Mouse (Mus musculus) forebrain, embryonic 11.5 days (tissue): ENCODE measurements around the gene Arhgap31. TPM values are rescaled to one million over a fixed set of nuclear protein-coding genes. Genes with fewer than 3 reads are reported as not detected.

Experiments
- ATAC-seq: fragments of 200-750 bp; cut with Nextera tagmentation; replicated peaks from 2 replicates; pipeline ENCODE4 v1.8.0; 2017; ENCODE audit warnings: moderate TSS enrichment; ENCODE audit not compliant: low FRiP score
- DNase-seq: peaks from one replicate; pipeline ENCODE4 v3.0.0-alpha.2; 2017; ENCODE audit warnings: low spot score
- H3K27ac ChIP-seq: fragments of 300-500 bp; sonication (generic); 2 replicates; pipeline ENCODE4 v1.5.1; 2014; ENCODE audit warnings: low read depth, low read length
- H3K27me3 ChIP-seq: fragments of 300-500 bp; sonication (generic); 2 replicates; pipeline ENCODE4 v1.6.1; 2014; ENCODE audit warnings: mild to moderate bottlenecking, low read length, mixed read lengths; ENCODE audit not compliant: control insufficient read depth, insufficient read depth
- H3K36me3 ChIP-seq: fragments of 300-500 bp; sonication (generic); 2 replicates; pipeline ENCODE4 v1.6.1; 2014; ENCODE audit warnings: mild to moderate bottlenecking, low read length, moderate library complexity, mixed read lengths; ENCODE audit not compliant: control insufficient read depth, insufficient read depth
- H3K4me1 ChIP-seq: fragments of 300-500 bp; sonication (generic); replicated peaks from 2 replicates; pipeline ENCODE4 v1.6.1; 2014; ENCODE audit warnings: low read length, mixed read lengths; ENCODE audit not compliant: control insufficient read depth, insufficient read depth
- H3K4me2 ChIP-seq: fragments of 300-500 bp; sonication (generic); 2 replicates; pipeline ENCODE4 v1.6.1; 2014; ENCODE audit warnings: low read depth, mild to moderate bottlenecking, low read length, moderate library complexity, mixed read lengths; ENCODE audit not compliant: severe bottlenecking
- H3K4me3 ChIP-seq: fragments of 300-500 bp; sonication (generic); 2 replicates; pipeline ENCODE4 v1.5.1; 2014; ENCODE audit warnings: low read depth, low read length
- H3K9ac ChIP-seq: fragments of 300-500 bp; sonication (generic); 2 replicates; pipeline ENCODE4 v1.6.1; 2014; ENCODE audit warnings: low read length
- H3K9me3 ChIP-seq: fragments of 300-500 bp; sonication (generic); 2 replicates; pipeline ENCODE4 v1.6.1; 2016; ENCODE audit warnings: low read length, mixed read lengths; ENCODE audit not compliant: control insufficient read depth
- WGBS: fragments of 180-500 bp; shearing (Covaris S2); extraction: QIAGEN DNeasy Blood & Tissue Kit; methylation state at CpG from one replicate; pipeline ENCODE4 v1.1.7; 2014; 5-methylcytosine and 5-hydroxymethylcytosine counted together
- polyA plus RNA-seq: library from polyadenylated mRNA; unstranded; fragments of >200 nt; fragmentation: Nextera tagmentation; extraction: Ambion mirVana; gene quantifications from 2 replicates; pipeline ENCODE4 v1.2.1, GENCODE M21; 2014

Arhgap31 gene
- polyA plus RNA-seq, 1 experiment from 2014 or later, result 10.8 TPM

- no peaks in the 10 kb centered on the region for H3K27me3 ChIP-seq
- no peak for DNase-seq
- WGBS, result 94% methylated on average over 16 of the region's 16 CpGs
Observed at GRCm38 (mm10) chr16:38620696-38621450, 92.2 kb downstream of the Arhgap31 start.

DNA sequence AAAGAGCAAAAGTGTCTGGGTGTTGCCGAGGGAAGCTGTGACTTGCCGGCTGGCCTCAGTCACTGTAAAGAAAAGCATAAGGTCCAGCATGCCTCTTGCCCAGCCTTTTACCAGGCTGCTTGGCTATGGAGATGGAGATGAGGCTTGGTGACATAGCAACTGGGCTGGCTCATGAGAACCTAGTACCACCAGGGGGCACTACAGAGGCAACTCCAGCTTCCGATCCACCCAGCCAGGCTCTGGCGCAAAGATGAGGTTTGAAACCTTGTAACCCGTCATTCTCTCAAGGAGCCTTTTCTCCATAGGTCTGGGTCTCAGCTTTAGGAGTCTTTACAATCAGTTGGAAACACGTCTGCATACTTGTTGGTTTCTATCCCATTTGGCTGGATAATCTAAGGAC is 94.0 kb downstream of the Arhgap31 start:
- ATAC-seq, result no peak
- Histone ChIP-seq H3K4me1 (no peaks in the 10 kb centered on the region), H3K27me3 (no peaks in the 10 kb centered on the region), H3K4me3 (no peak overlapping the region), H3K9me3 (no peaks in the 10 kb centered on the region), H3K9ac (no peak overlapping the region), H3K36me3 (no peaks in the 10 kb centered on the region), H3K27ac (no peak overlapping the region), H3K4me2 (no peak overlapping the region)
- DNase-seq, result peak; percentile 84
- 19% methylated on average over 6 of the region's 6 CpGs for WGBS

More at GRCm38 (mm10) chr16:38620696-38621450, 92.2 kb downstream of the Arhgap31 start:
- H3K4me3 ChIP-seq, result no peak overlapping the region
- ATAC-seq, result no peak
- H3K27ac ChIP-seq, result no peak overlapping the region
- H3K4me2 ChIP-seq, result no peak overlapping the region
- H3K36me3 ChIP-seq, result no peaks in the 10 kb centered on the region
- H3K9ac ChIP-seq, result no peak overlapping the region
- no peaks in the 10 kb centered on the region for H3K4me1 ChIP-seq
- no peaks in the 10 kb centered on the region for H3K9me3 ChIP-seq

GRCm38 (mm10) chr16:38617977-38618376 is 95.1 kb downstream of the Arhgap31 start:
- Histone ChIP-seq H3K27ac (no peak overlapping the region), H3K27me3 (no peaks in the 10 kb centered on the region), H3K4me2 (no peak overlapping the region), H3K4me1 (no peaks in the 10 kb centered on the region), H3K9me3 (no peaks in the 10 kb centered on the region), H3K4me3 (no peak overlapping the region), H3K36me3 (no peaks in the 10 kb centered on the region), H3K9ac (no peak overlapping the region)
- DNase-seq (no peak), ATAC-seq (no peak)
- WGBS, result 93% methylated on average over 13 of the region's 13 CpGs

GRCm38 (mm10) chr16:38613646-38614045 is 99.4 kb downstream of the Arhgap31 start:
- Histone ChIP-seq H3K4me2 (no peak overlapping the region), H3K4me1 (no peaks in the 10 kb centered on the region)
- WGBS, result 87% methylated on average over 6 of the region's 6 CpGs

GRCm38 (mm10) chr16:38612646-38613045 is 100.4 kb downstream of the Arhgap31 start:
- no peaks in the 10 kb centered on the region for H3K9me3 ChIP-seq
- DNase-seq, result no peak
- no peak overlapping the region for H3K4me2 ChIP-seq
- H3K36me3 ChIP-seq, result no peaks in the 10 kb centered on the region
- no peak for ATAC-seq
- H3K27ac ChIP-seq, result no peak overlapping the region
- 74% methylated on average over 5 of the region's 5 CpGs for WGBS
- no peak overlapping the region for H3K4me3 ChIP-seq
- H3K4me1 ChIP-seq, result no peaks in the 10 kb centered on the region
- H3K27me3 ChIP-seq, result no peaks in the 10 kb centered on the region
- no peak overlapping the region for H3K9ac ChIP-seq

More at GRCm38 (mm10) chr16:38613646-38614045, 99.4 kb downstream of the Arhgap31 start:
- H3K36me3 ChIP-seq, result no peaks in the 10 kb centered on the region
- DNase-seq (no peak), ATAC-seq (no peak)
- no peaks in the 10 kb centered on the region for H3K27me3 ChIP-seq
- no peak overlapping the region for H3K27ac ChIP-seq
- H3K9ac ChIP-seq, result no peak overlapping the region
- no peaks in the 10 kb centered on the region for H3K9me3 ChIP-seq
- no peak overlapping the region for H3K4me3 ChIP-seq

- ATAC-seq (no peak), DNase-seq (no peak)
- Histone ChIP-seq H3K27me3 (no peaks in the 10 kb centered on the region), H3K4me2 (no peak overlapping the region), H3K36me3 (no peaks in the 10 kb centered on the region), H3K9me3 (no peaks in the 10 kb centered on the region), H3K9ac (no peak overlapping the region), H3K4me3 (no peak overlapping the region), H3K27ac (no peak overlapping the region), H3K4me1 (no peaks in the 10 kb centered on the region)
- 71% methylated on average over 18 of the region's 18 CpGs for WGBS
Observed at GRCm38 (mm10) chr16:38609092-38609491, 104.0 kb downstream of the Arhgap31 start.

DNA sequence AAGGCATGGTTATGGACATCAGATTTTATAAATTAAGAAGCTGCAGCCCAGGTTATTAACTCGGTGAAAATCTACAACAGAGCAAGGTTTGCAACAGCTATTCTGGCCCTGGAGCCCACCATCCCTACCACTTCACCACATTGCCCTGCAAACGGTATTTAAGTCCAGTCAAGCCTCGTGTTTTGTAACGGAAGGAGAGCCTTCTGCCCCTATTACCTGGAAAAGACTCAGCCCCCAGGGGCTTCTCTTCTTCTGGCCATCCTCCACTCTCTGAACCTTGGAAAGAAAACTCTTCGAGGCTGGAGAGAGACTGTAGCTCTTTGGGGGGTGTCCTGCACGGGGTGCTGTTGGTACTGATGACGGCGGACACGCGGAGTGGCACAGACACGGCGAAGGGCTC is 104.4 kb downstream of the Arhgap31 start:
- Histone ChIP-seq H3K9me3 (no peaks in the 10 kb centered on the region), H3K27ac (no peak overlapping the region), H3K36me3 (no peaks in the 10 kb centered on the region), H3K9ac (no peak overlapping the region), H3K4me3 (no peak overlapping the region), H3K4me2 (no peak overlapping the region), H3K4me1 (no peaks in the 10 kb centered on the region), H3K27me3 (no peaks in the 10 kb centered on the region)
- DNase-seq (no peak), ATAC-seq (no peak)
- WGBS, result 81% methylated on average over 12 of the region's 12 CpGs

DNA sequence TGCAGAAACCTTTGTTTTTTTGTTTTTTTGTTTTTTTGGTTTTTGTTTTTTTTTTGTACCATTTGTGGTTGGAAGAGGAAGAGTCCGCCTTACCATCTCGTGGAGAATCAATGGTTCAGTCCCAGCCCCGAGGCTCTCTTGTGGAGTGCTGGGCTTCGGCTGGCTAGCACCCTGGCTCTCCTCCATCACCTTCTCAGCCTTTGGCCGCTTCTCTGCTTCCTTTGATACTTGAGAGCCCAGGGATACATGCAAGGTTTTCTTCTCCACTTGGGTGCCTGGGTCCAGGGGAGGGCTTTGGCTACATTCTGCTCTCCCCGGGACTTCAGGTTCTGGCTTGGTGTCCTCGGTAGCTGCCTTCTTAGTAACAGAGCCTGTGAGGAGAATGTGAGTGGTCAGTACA is 106.6 kb downstream of the Arhgap31 start:
- Histone ChIP-seq H3K9ac (no peak overlapping the region), H3K4me2 (no peak overlapping the region), H3K4me1 (no peaks in the 10 kb centered on the region), H3K9me3 (no peaks in the 10 kb centered on the region), H3K27ac (no peak overlapping the region), H3K27me3 (no peaks in the 10 kb centered on the region), H3K4me3 (no peak overlapping the region), H3K36me3 (no peaks in the 10 kb centered on the region)
- DNase-seq (no peak), ATAC-seq (no peak)
- WGBS, result 89% methylated on average over 7 of the region's 7 CpGs
